Mouse (Mus musculus) layer of hippocampus, adult 18-20 months (tissue): ENCODE measurements at regions not wholly inside any gene's neighbourhood (a gene's known extent, or its start where the extent isn't known, plus 50 kb on each side); places are given as distances from the start of the nearest gene placed in this dataset.

Experiments
- DNase-seq, 2 experiments: peaks; one replicate each; pipeline ENCODE4 v3.0.0; 2022; ENCODE audit warnings: low spot score in 2 of 2

DNA sequence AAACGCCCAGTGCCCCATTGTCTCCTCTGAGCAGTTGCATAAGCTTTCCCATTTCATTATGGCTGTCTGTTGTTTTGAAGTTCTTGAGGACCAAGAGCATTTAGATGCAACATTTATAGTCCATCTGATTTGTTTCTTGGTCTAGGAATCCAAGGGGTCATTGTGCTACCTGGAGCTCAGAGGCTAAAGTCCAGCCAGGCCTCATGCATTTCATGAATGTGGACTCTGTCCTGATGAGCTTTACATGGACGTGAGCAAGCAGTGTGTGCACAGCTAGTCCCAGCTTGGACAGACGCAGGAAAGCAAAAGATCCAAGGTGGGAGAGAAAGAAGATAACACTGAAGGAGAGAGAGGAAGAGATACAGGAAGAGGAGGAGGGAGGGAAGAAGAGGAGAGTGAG is 496.0 kb upstream of the 3110018I06Rik start:
- no peak for DNase-seq

DNA sequence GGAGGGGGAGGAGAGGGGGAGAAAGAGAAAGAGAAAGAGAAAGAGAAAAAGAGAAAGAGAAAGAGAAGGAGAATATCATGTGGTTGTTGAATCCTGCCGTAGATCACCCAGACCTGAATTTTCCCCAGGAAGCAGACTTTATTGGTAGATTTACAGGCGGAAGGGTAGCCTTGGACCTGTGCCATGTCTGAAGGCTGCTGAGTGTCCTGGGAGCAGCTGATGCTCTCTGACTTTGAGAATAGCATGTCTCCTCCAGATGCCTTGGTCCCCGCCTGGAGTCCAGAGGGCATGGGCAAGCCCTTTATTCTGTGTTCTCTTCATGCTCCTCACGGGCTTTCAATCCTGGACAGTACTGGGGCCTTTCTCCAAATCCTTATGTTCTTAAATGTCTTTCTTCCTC is 495.4 kb upstream of the 3110018I06Rik start:
- DNase-seq, result no peak

DNA sequence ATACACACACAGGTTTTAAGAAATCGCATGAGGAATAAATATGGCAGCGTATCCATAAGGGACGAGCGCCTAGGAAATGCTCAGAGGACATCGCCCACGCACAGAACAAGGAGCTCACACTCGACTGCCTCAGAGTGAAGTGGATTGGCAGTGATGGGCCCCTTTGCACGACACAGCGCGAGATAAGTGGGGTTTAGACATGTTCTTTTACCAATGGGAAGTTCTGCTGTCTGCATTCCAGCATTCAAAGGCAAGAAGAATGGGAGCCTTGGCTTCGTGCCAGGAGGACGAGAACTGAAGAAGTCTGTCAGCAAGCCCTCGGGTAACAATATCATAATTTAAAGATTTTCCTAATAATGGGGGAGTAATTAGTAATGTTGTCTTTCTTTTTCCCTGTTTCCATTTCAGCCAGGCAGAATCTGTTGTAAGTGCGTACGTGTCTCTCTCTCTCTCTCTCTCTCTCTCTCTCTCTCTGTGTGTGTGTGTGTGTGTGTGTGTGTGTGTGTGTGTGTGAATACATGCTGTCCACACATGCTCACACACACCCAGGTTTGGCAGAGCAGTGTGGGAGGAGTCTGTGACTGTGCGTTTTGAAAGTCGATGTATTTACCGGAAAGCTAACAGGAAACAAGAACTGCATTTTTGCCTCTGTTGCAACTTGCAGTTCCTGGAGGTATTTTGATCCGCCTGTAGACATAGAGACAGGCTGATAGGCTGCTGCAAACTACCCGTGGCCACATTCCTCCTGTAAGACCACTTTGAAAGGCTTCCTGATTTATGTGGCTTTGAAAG is 477.2 kb upstream of the 3110018I06Rik start:
- DNase-seq, result peak; percentile 17 to 38

DNA sequence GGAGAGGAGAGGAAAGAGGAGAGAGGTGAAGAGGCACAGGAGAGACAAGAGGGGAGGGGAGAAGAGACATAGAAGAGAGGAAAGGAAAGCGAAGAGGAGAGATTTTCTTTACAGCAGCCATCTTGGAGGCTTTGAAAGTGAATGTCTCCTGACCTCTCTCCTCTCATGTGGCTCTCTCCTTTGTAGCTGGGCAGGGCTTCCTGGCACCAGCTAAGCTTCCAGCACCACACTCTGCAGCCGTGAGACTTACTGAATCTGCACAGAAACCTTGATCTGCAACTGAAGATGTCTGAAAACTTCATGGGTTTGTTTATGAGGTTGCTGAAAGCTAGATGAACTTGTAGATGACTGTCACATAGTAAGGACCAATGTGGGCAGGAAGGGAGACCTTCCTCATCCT is 471.6 kb upstream of the 3110018I06Rik start:
- DNase-seq, result no peak

DNA sequence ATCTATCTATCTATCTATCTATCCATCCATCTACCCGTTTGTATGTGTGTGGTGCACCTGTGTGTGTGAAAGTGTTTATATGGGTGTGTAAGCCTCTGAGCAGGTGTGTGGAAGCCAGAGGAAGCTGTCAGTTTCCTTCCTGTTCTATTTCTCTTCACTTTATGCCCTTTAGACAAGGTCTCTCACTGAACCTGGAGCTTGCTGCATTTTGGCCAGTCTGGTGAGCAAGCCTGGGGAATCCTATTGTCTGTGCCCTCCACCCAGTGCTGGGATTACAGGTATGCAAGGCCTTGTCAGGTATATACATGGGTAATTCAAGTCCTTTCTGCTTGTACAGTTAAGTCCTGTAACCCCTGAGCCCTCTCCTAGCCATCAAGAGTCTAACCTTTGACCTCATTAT is 466.6 kb upstream of the 3110018I06Rik start:
- no peak for DNase-seq

DNA sequence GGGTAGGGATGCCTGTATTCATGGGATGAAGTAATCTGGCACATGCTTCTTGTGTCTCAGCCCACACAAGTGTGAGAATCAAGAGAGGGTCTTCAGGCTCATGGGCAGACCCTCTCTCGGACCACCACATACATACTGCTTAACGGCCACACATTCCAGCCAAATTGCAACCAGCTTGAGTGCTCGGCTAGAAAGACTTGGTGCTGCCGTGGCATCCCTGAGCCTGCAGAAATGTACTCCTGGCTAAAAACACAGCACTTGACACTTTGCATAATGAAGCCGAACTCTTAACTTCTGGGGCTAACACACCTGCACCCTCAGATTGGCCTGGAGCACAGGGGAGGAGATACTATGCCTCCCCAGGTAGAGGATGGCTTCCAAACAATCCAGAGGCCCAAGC is 461.6 kb upstream of the 3110018I06Rik start:
- DNase-seq, result no peak

DNA sequence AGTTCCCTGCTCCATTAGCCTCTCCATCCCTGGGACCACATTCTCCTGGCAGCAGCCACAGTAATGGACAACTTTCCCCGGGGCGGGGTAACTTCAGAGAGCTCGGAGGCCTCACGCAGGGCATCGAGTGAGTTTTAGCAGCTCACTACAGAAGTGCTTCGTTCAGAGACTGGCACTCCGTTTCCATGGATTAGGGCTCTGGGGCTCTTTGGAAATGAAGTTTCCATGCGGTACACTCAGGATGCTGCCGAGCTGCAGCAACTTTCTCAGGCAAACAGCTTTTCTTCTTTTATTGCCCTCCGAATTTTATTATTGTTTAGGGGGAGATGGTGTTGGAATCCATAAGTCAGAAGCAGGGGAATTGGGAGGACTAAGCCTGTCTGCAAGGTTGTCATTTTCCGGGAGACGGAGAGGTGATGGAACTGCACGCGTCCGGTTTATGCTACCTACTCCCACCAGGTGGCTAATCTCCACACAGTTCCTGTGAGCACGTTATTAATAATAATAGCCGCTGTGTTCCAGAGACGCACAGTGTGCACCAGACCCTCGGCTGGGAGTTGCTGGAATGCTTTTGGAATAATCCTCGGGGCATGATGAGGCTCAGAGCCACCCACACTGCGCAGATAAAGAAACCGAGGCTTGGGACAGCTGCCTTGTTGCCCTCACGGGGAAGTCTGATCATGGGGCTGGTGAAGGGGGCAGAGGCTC is 460.4 kb upstream of the 3110018I06Rik start:
- no peak for DNase-seq

DNA sequence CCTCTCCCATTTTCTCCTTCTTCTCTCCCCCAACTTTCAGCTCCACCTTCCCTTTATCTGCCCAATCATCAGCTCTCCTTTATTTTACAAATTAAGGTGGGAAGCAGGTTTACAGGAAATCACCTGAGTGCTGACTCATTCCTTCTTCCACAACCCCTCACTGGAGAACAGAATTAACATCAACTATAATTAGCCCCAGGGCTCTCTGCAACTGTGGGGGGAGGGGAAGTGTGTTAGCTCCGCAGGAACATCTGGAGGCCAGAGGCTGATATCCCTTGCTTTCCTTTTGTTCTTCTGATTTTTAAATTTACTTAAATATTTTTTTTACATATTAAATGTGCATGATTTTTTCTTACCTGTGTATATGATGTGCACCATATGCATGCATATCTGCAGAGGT is 459.4 kb upstream of the 3110018I06Rik start:
- no peak for DNase-seq

DNA sequence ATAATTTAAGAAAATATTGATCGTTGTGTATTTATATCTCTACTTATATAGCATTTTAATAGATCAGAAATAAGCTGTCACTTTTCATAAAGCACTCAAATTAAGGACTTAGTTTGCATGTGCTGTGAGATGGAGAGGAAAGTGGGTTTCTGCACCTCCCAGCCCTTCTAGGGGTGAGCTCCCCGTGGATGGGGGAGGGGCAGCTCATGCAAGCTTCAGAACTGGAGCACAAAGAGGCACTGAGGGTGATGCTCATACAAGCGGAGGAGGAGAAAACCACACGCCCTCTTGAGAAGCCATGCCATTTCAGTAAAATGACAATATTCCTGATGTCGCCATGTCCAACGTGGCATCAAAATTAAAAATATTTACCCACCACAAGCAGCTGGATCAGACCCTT is 452.1 kb upstream of the 3110018I06Rik start:
- no peak for DNase-seq

DNA sequence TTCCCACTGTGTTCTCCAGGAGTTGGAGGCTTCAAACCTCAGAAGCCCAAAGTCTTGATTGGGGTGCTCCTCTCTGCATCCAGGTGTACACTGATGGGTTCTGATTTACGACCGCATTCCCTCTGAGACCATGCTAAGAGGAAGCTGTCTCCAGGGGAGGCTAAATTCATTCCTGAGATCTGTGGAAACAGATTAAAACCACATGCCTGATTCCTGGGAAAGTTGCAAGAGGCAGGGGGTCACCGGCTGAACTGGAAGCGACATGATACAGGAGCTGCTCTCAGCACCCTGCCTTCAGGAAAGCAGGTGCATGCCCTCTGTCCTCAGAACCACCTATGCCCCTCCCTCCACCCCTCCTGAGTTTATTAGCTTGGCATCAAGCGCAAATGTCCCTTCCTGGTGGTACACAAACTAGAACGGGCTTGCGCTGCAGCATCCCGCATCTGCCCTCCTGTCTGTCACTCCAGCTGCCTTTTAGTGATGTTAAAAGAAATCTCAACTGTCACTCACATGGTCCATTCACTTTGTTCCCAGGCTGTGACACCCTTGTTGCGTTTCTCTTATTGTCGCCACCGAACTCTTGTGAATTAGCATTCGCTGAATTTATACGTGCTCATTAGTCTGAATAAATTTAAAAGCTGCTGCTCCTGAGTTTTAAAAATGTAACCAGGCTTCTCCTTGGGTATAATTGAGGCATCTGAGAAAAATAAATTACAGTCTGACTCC is 446.3 kb upstream of the 3110018I06Rik start:
- DNase-seq, result no peak

DNA sequence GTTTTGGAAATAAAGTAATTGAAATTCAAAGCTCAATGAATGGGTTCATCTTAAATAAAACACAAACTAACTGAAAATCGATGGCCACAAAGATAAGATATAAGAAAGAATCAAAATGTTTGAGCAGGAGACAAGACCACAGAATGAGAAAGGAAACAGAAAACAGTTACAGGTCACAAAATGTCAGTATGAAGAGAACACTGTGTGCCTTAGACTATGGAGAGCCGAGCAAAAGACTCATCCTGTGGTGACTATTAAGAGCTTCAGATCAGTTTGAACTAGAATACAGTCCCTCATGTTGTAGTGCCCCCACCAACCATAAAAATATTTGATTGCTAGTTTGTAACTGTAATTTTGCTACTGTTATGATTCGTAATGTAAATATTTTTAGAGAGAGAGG is 441.9 kb upstream of the 3110018I06Rik start:
- no peak for DNase-seq

DNA sequence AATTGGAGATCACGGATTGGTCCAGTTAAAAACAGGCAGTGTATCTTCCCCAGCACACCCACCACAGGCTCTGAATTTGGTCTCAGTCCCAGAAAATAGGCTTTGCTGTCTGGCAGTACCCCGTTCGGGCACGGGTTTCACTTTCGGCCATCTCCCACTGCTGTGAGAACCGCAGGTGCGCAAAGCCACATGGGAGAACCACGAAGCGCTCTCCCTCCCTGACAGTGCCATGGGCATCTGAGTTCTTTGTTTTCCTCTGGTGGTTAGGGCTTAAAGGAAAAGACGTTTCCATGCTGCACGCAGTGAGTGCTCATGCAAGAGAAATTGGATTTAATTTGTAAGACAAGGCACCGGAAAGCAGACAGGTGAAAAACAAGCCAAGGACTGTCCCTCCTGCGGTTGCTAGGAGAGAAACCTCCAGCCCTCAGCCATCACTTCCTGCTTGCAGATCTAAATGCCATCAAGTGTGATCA is 441.3 kb upstream of the 3110018I06Rik start:
- DNase-seq, result peak in 1 of 2 experiments; percentile 18

DNA sequence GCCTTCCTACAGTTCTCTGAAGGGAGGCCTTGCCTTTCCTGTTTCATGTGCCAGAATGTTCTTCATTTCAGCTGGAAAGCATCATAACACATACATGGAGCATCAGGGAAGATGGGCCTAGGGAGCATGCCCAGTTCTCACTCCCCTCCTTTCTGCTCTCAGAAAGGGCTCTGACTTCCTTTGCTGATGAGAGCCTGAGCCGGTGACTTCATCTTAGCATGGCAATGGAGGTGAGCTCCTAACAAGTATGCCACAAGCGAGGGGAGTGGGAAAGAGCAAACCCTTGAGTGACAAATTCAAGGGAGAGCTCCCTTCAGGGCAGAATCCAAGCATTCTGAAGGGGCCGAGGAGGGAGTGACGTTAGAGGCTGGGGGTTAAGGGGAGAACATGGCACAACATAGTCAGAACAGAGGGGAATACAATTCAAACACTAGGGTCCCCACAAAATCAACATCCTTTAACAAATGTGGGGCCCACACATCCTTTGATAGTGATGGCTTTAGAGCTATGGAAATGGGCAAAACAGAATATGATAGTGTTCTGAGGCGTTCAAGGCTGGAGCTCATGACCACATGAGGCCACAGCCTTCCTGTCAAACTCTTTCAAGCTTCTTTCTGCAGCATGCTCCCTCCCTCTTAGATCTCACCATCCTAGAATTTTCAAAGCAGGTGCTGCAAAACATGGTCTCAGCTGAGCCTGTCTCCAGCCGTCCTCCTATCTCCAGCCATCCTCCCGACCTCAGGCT is 437.4 kb upstream of the 3110018I06Rik start:
- no peak for DNase-seq

DNA sequence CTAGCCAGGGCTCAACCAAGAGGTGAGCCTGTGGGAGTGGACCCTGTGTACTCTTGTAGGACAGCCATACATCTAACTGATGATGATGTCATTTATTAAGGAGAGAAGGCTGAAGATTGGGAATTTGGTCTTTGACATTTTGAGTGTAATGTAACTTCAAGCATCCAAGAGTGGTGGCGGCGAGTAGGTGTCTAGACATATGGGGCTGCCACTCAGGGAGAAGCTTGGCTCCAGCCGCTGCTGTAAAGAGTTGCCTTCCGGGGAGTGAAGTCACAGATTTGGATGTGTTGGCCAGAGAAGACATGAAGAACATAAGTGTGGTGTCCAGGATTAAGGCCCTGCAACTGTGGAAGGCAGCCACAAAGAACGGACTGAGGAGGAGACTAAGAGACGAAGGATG is 436.3 kb upstream of the 3110018I06Rik start:
- DNase-seq, result peak; percentile 32 to 53

DNA sequence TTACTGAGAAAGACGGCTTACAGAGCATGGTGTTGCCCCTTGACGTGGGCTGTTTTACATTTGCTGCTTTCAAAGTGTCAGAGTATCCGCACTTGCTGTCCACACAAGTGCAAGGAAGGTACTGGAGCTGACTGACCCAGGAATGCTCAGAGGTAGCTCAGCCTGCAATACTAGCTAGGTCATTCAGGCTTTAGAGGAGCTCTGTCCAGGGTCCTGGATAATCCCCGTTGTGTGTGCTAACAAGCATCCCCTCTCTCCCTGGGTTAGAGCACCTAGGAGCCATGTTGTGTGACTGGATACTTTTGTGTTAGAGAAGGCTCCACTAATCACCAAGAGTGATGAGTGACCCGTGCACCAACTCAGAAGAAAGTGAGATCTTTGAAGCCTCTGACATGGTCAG is 431.9 kb upstream of the 3110018I06Rik start:
- no peak for DNase-seq

DNA sequence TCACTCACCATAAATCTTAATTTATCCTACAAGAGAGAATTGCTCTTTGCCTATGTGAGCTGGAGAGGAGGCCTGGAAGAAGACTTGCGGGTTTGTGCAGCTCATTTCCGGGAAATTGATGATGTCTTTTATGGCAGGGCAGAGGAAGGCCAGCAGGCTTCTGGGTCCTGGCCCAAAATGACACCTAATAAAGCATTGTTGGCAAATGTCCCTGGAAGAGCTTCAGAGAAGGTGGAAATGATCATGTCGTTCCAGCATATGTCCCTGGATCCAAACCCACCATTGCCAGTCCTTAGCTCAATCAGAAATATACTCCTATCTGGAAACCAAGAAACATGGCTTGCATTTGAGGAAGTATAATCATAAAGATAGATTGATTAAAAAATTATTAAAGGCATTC is 427.9 kb upstream of the 3110018I06Rik start:
- no peak for DNase-seq

DNA sequence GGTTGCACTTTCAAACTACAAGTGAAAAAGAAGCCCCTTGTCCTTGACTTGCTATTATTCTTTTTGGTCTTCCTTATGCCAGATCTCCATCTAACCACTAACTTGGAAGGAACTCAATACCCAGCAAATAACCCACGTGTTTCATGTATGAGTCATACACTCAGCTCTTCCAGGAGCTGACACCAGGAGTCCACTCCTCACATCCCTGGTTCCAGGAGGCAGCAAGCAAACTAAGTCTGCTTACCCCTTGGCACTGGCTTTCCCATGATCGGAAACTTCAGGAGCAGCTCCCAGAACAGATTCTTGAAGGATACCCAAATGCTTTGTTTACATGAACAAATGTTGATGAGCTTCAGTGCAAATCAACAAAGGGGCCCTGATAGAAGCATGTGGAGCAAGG is 421.1 kb upstream of the 3110018I06Rik start:
- DNase-seq, result no peak

DNA sequence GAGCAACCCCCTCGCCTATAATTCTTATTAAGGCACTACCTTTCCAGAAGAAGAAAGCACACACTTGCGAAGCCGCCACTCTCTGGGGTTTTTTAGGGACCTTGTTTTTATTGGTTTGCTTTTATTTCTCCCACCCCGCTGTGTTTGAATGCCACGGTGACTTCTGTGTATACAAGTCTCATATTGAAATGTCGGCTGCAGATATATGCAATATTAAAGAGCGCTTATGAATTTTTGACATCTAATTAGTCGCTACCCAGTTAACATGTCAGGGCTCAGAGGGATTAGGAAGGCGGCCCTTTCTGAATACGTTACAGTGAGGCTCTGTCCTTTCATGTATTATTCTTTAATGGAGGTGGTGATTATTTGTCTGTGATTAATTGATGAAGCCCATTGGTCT is 405.9 kb upstream of the 3110018I06Rik start:
- DNase-seq, result no peak

DNA sequence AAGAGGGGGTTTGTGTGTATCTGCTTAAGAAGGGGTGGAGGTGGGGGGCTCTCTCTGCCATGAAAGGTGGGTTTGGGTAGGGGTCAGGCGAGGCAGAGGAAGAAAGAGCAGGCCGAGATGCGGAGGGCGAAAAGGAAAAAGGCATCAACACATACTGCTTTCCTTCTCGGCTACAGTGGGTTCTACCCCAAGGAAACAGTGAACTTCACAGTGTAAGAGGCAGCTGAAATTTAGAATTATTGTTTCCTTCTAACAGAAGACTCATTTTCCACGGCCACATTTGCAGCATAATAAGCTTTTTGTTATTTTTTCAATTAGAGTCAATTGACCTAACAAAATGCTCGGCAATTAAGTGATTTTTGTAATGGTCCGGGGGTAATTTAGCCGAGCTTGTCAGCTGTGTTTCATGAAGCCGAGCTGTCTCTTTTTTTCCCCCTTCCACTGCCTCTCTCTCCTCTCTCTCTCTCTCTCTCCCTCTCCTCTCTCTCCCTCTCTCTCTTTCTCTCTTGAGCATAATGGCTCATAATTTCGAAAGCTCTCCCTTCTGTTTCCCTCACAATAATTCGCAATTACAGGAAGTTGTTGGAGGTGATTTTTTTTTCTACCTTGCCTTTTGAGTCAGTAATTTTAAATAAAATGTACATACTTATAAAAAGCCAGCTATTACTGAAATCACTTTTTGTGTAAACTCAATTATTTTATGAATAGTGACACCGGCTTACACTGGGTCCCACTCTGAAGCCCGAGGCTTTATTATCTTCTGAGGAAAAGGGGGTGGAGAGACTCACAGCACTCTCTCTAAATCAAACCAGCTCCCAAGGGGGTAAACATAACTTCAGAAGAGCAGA is 403.1 kb upstream of the 3110018I06Rik start:
- peak in 1 of 2 experiments; percentile 11 for DNase-seq

DNA sequence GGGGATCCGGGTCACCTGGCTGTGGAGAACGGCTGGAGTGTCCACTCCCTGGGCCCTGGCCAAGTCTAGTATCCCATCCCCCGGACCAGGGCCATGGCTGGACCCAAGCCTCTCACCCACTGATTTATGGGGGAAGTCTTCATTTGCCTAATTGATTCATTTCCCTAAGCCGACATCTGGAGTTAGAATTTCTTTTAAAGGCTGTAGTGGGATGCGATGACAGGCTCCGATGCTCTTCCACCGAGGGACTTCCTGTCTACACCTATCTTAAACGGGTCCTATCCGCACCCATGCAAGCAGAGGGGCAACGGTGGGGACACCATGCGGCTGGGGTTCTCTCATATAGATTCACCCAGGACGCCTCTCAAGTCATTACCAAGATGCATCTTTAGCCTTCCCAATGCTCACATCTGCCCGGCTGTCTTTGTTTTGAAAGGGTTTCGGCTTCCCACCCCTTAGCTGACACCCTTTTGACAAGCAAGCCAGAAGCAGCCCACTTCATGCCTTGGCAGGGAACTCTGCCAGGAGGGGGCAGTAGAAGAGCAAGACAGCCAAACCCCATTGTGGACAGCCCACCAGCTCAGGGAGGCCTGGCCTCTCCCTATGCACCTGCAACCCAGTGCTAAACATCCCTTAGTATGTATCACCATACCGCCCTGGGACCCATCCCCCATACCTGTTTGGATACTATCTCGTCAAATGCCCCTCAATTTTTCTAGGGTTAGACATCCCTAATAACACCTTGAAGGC is 402.4 kb upstream of the 3110018I06Rik start:
- DNase-seq, result peak; percentile 30 to 55
